Mouse (Mus musculus) lung, postnatal 0 days (tissue): ENCODE data around the gene Lmo7.

ENCODE experiments used
- CTCF ChIP-seq: IDR thresholded peaks from 2 replicates; pipeline ENCODE4 v1.5.1; 2016; ENCODE audit warnings: antibody characterized with exemption, mild to moderate bottlenecking
- EP300 ChIP-seq: IDR thresholded peaks from 2 replicates; pipeline ENCODE4 v1.6.1; 2016; ENCODE audit warnings: antibody characterized with exemption, mild to moderate bottlenecking, control low read depth

GRCm38 (mm10) chr14:101853722-101854121 is 124.0 kb downstream of the Lmo7 start:
- TF ChIP-seq CTCF = no peak
- TF ChIP-seq EP300 = no peak
